Mouse (Mus musculus) MEL (cell line): ENCODE results near the gene Alkbh5. TPM values are rescaled to one million over a fixed set of nuclear protein-coding genes. Genes with fewer than 3 reads are reported as not detected.

ENCODE experiments used
- DNase-seq: peaks from one replicate; pipeline ENCODE4 v3.0.0; 2011; ENCODE audit warnings: low read depth, low spot score
- H3K27ac ChIP-seq: 2 replicates; pipeline ENCODE4 v1.5.1; 2012; ENCODE audit warnings: low read depth, mild to moderate bottlenecking, control low read depth, low read length, moderate library complexity; ENCODE audit not compliant: control insufficient read depth
- H3K27me3 ChIP-seq, 2 experiments: fragments of 150-350 bp in 1 of 2; sonication (generic) in 1 of 2; 2 replicates each; pipeline ENCODE4 v1.6.1; 2012; ENCODE audit warnings: low read length in 2 of 2, mild to moderate bottlenecking in 2 of 2, improper control_type of control experiment in 1 of 2, moderate library complexity in 1 of 2; ENCODE audit not compliant: insufficient read depth in 2 of 2, control insufficient read depth in 1 of 2
- H3K36me3 ChIP-seq, 2 experiments: 2 replicates each; pipeline ENCODE4 v1.6.1; 2012 to 2014; ENCODE audit warnings: low read length in 2 of 2, improper control_type of control experiment in 1 of 2, inconsistent platforms in 1 of 2, mild to moderate bottlenecking in 1 of 2; ENCODE audit not compliant: insufficient read depth in 2 of 2, control insufficient read depth in 1 of 2
- H3K4me1 ChIP-seq, 2 experiments: fragments of 150-350 bp in 1 of 2; sonication (generic) in 1 of 2; 2 replicates each; pipeline ENCODE4 v1.6.1; 2012; ENCODE audit warnings: low read length in 2 of 2, improper control_type of control experiment in 1 of 2, mild to moderate bottlenecking in 1 of 2; ENCODE audit not compliant: insufficient read depth in 2 of 2, control insufficient read depth in 1 of 2
- H3K4me3 ChIP-seq, 2 experiments: fragments of 150-350 bp in 1 of 2; sonication (generic) in 1 of 2; 2 replicates each; pipeline ENCODE4 v1.5.1; 2012; ENCODE audit warnings: low read depth in 2 of 2, low read length in 2 of 2, mild to moderate bottlenecking in 2 of 2, moderate library complexity in 2 of 2, control low read depth in 1 of 2, improper control_type of control experiment in 1 of 2; ENCODE audit not compliant: control insufficient read depth in 1 of 2, insufficient read depth in 1 of 2
- H3K79me2 ChIP-seq: 2 replicates; pipeline ENCODE4 v1.6.1; 2012; ENCODE audit warnings: mild to moderate bottlenecking, low read length, moderate library complexity; ENCODE audit not compliant: control insufficient read depth, poor library complexity, insufficient read depth
- H3K9ac ChIP-seq: 2 replicates; pipeline ENCODE4 v1.6.1; 2012; ENCODE audit warnings: low read depth, mild to moderate bottlenecking, control low read depth, low read length, moderate library complexity; ENCODE audit not compliant: control insufficient read depth, poor library complexity, severe bottlenecking
- H3K9me3 ChIP-seq: fragments of 150-350 bp; sonication (generic); replicated peaks from 2 replicates; pipeline ENCODE4 v1.6.1; 2012; ENCODE audit warnings: mild to moderate bottlenecking, low read length, improper control_type of control experiment, moderate library complexity; ENCODE audit not compliant: insufficient read depth
- CHD2 ChIP-seq: IDR thresholded peaks from 2 replicates; pipeline ENCODE4 v1.6.1; 2011; ENCODE audit warnings: low read length, improper control_type of control experiment
- E2F4 ChIP-seq: IDR thresholded peaks from 2 replicates; pipeline ENCODE4 v1.6.1; 2011; ENCODE audit warnings: low read depth, low read length, improper control_type of control experiment, borderline replicate concordance
- ELF1 ChIP-seq: IDR thresholded peaks from 2 replicates; pipeline ENCODE4 v1.6.1; 2014; ENCODE audit warnings: low read depth, mild to moderate bottlenecking, inconsistent platforms, low read length, improper control_type of control experiment, moderate library complexity
- ETS1 ChIP-seq: IDR thresholded peaks from 2 replicates; pipeline ENCODE4 v1.6.1; 2012; ENCODE audit warnings: low read depth, mild to moderate bottlenecking, inconsistent platforms, low read length, improper control_type of control experiment, moderate library complexity
- GATA1 ChIP-seq: IDR thresholded peaks from 2 replicates; pipeline ENCODE4 v1.6.1; 2011; ENCODE audit warnings: low read depth, low read length, improper control_type of control experiment
- HCFC1 ChIP-seq: IDR thresholded peaks from 2 replicates; pipeline ENCODE4 v1.6.1; 2012; ENCODE audit warnings: low read depth, mild to moderate bottlenecking, inconsistent platforms, low read length, improper control_type of control experiment, moderate library complexity
- MAFK ChIP-seq: IDR thresholded peaks from 2 replicates; pipeline ENCODE4 v1.6.1; 2011; ENCODE audit warnings: low read depth, mild to moderate bottlenecking, low read length, improper control_type of control experiment, borderline replicate concordance
- MAX ChIP-seq: IDR thresholded peaks from 2 replicates; pipeline ENCODE4 v1.6.1; 2011; ENCODE audit warnings: low read length, improper control_type of control experiment
- MAZ ChIP-seq: IDR thresholded peaks from 2 replicates; pipeline ENCODE4 v1.6.1; 2012; ENCODE audit warnings: low read depth, mild to moderate bottlenecking, inconsistent platforms, low read length, improper control_type of control experiment
- MEF2A ChIP-seq: IDR thresholded peaks from 2 replicates; pipeline ENCODE4 v1.6.1; 2014; ENCODE audit warnings: low read depth, mild to moderate bottlenecking, inconsistent platforms, low read length, improper control_type of control experiment; ENCODE audit not compliant: poor library complexity, insufficient replicate concordance, severe bottlenecking; ENCODE audit errors: extremely low read depth
- MXI1 ChIP-seq: IDR thresholded peaks from 2 replicates; pipeline ENCODE4 v1.6.1; 2011; ENCODE audit warnings: mild to moderate bottlenecking, low read depth, low read length, improper control_type of control experiment
- NELFE ChIP-seq: IDR thresholded peaks from 2 replicates; pipeline ENCODE4 v1.6.1; 2011; ENCODE audit warnings: low read depth, low read length, improper control_type of control experiment
- NRF1 ChIP-seq: IDR thresholded peaks from 2 replicates; pipeline ENCODE4 v1.6.1; 2014; ENCODE audit warnings: low read depth, mild to moderate bottlenecking, inconsistent platforms, low read length, improper control_type of control experiment, moderate library complexity; ENCODE audit not compliant: poor library complexity, insufficient read depth, severe bottlenecking
- POLR2A ChIP-seq, 2 experiments: IDR thresholded peaks; 2 replicates each; pipeline ENCODE4 v1.6.1; 2011 to 2012; ENCODE audit warnings: low read length in 2 of 2, mild to moderate bottlenecking in 2 of 2, control low read depth in 1 of 2, improper control_type of control experiment in 1 of 2, low read depth in 1 of 2, moderate library complexity in 1 of 2; ENCODE audit not compliant: control insufficient read depth in 1 of 2, insufficient read depth in 1 of 2, poor library complexity in 1 of 2
- POLR2AphosphoS2 ChIP-seq: IDR thresholded peaks from 2 replicates; pipeline ENCODE4 v1.6.1; 2011; ENCODE audit warnings: low read length, improper control_type of control experiment
- POLR2AphosphoS5 ChIP-seq: IDR thresholded peaks from 2 replicates; pipeline ENCODE4 v1.6.1; 2012; ENCODE audit warnings: low read depth, borderline replicate concordance, mild to moderate bottlenecking, inconsistent platforms, low read length, moderate library complexity, mixed read lengths
- SIN3A ChIP-seq: IDR thresholded peaks from 2 replicates; pipeline ENCODE4 v1.6.1; 2012; ENCODE audit warnings: low read length, improper control_type of control experiment, inconsistent platforms
- UBTF ChIP-seq: IDR thresholded peaks from 2 replicates; pipeline ENCODE4 v1.6.1; 2012; ENCODE audit warnings: low read depth, mild to moderate bottlenecking, inconsistent platforms, low read length, improper control_type of control experiment, moderate library complexity, borderline replicate concordance; ENCODE audit not compliant: insufficient read depth
- USF1 ChIP-seq: IDR thresholded peaks from 2 replicates; pipeline ENCODE4 v1.6.1; 2014; ENCODE audit warnings: low read depth, mild to moderate bottlenecking, inconsistent platforms, low read length, improper control_type of control experiment, moderate library complexity
- ZC3H11A ChIP-seq: IDR thresholded peaks from 2 replicates; pipeline ENCODE4 v1.6.1; 2012; ENCODE audit warnings: low read depth, mild to moderate bottlenecking, inconsistent platforms, low read length, improper control_type of control experiment
- ZMIZ1 ChIP-seq: IDR thresholded peaks from 2 replicates; pipeline ENCODE4 v1.6.1; 2012; ENCODE audit warnings: low read depth, mild to moderate bottlenecking, inconsistent platforms, low read length, improper control_type of control experiment, moderate library complexity
- polyA plus RNA-seq, 2 experiments: library from polyadenylated mRNA; stranded (reverse) in 1 of 2; unstranded in 1 of 2; fragments of >175 nt in 1 of 2; fragments of >200 nt in 1 of 2; gene quantifications; 2 replicates each; pipeline versions ENCODE4 v1.2.1 to v1.2.4; 2012; ENCODE audit warnings: low replicate concordance in 2 of 2, low read depth in 1 of 2; ENCODE audit not compliant: insufficient read length in 2 of 2, insufficient read depth in 1 of 2, missing spikeins in 1 of 2
- total RNA-seq: library from RNA; depleted of rRNA; stranded (reverse); fragments of 300-350 nt; gene quantifications from 2 replicates; pipeline ENCODE4 v1.2.3, GENCODE M21; 2012

Gene Alkbh5
- total and polyA plus RNA-seq, 3 experiments: 39.4 to 49.1 TPM; not detected in 1

GRCm38 (mm10) chr11:60514941-60515340, 21.2 kb upstream of the Alkbh5 start:
- no peaks in the 10 kb centered on the region for H3K4me1 ChIP-seq
- H3K9ac ChIP-seq: no peak overlapping the region
- H3K36me3 ChIP-seq: no peaks in the 10 kb centered on the region
- H3K27me3 ChIP-seq: peaks cover 8 to 14% of the 10 kb centered on the region in 2 experiments
- no peak for TF ChIP-seq ETS1
- no peak for TF ChIP-seq ZC3H11A
- TF ChIP-seq MAX: no peak
- no peak for TF ChIP-seq GATA1
- no peak for TF ChIP-seq CHD2
- no peak for TF ChIP-seq POLR2A (IDR thresholded peaks at IDR 0.05; ENCODE audit: control insufficient read depth in 1 of 2, insufficient read depth in 1 of 2, low read depth in 1 of 2, low read length in 2 of 2, poor library complexity in 1 of 2)
- TF ChIP-seq NELFE: no peak
- no peak for TF ChIP-seq MAFK
- DNase-seq: no peak
- H3K9me3 ChIP-seq: no peaks in the 10 kb centered on the region
- no peak overlapping the region for H3K4me3 ChIP-seq
- H3K79me2 ChIP-seq: no peaks in the 10 kb centered on the region
- H3K27ac ChIP-seq: no peak overlapping the region

DNA sequence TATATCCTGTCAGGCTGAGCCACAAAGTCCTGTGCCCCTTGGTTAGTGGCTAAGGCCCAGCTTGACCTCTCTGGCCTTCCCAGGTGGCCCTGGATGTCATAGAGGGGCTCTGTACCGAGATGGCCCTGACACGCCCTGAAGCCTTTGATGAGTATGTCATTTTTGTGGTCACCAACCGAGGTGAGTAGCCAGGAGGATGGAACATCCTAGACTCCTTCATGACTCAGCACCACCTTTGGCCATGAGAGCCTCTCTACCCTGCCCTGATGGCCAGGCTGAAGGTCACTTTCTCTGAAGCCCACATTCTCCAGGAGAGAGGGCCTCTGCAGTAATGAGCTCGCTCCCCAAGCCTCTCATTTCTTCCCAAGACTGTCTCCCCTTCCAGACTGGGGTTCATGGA, 17.9 kb upstream of the Alkbh5 start:
- Histone ChIP-seq H3K4me1 (no peaks in the 10 kb centered on the region), H3K27ac (no peak overlapping the region), H3K36me3 (no peaks in the 10 kb centered on the region), H3K79me2 (no peaks in the 10 kb centered on the region), H3K4me3 (no peak overlapping the region), H3K9ac (no peak overlapping the region), H3K27me3 (peaks cover 25 to 29% of the 10 kb centered on the region in 2 experiments), H3K9me3 (no peaks in the 10 kb centered on the region)
- DNase-seq: no peak
- TF ChIP-seq ETS1: no peak
- no peak for TF ChIP-seq ELF1
- TF ChIP-seq MAX: no peak
- TF ChIP-seq POLR2AphosphoS2: no peak
- no peak for TF ChIP-seq MXI1
- no peak for TF ChIP-seq NRF1
- TF ChIP-seq ZMIZ1: no peak
- no peak for TF ChIP-seq MAFK
- TF ChIP-seq UBTF: no peak
- TF ChIP-seq MEF2A: no peak
- no peak for TF ChIP-seq HCFC1
- no peak for TF ChIP-seq MAZ
- TF ChIP-seq E2F4: no peak
- no peak for TF ChIP-seq POLR2AphosphoS5
- TF ChIP-seq USF1: no peak
- TF ChIP-seq SIN3A: no peak
- TF ChIP-seq, all 39 proteins: peak for 0
